Mouse (Mus musculus): ENCODE data around the gene Pcdh19. TPM values are rescaled to one million over a fixed set of nuclear protein-coding genes. Genes with fewer than 3 reads are reported as not detected.

Pcdh19 gene
- polyA plus RNA-seq, 1 experiment from 2014 or later = 26.3 TPM

- peak overlapping the region; percentile 61 for H3K4me3 ChIP-seq (ENCODE audit: low read depth, low read length)
- no peak for ATAC-seq
- no peaks in the 10 kb centered on the region for H3K9me3 ChIP-seq (replicated peaks; ENCODE audit: control insufficient read depth, low read length, poor library complexity, severe bottlenecking)
- H3K4me2 ChIP-seq (ENCODE audit: low read length) = peak overlapping the region; percentile 58
- no peak overlapping the region for H3K27ac ChIP-seq (ENCODE audit: low read length)
- H3K27me3 ChIP-seq (ENCODE audit: control insufficient read depth, insufficient read depth, low read depth, low read length) = no peaks in the 10 kb centered on the region
- WGBS = 21% methylated on average over 3 of the region's 3 CpGs
- no peaks in the 10 kb centered on the region for H3K36me3 ChIP-seq (ENCODE audit: control insufficient read depth, insufficient read depth, low read length)
- peaks cover 3% of the 10 kb centered on the region; the same call in 1 of the 2 replicates for H3K4me1 ChIP-seq (ENCODE audit: control insufficient read depth, insufficient read depth, low read length)
- 0 out of 2 replicates have a peak overlapping the region, but pooled peaks have one; percentile 6 for H3K9ac ChIP-seq (ENCODE audit: low read depth, low read length)
These were observed 4.8 kb downstream of the Pcdh19 start for GRCm38 (mm10) chrX:133683961-133684360.

- no peaks in the 10 kb centered on the region for H3K4me1 ChIP-seq (ENCODE audit: control insufficient read depth, insufficient read depth, low read length)
- no peak overlapping the region for H3K27ac ChIP-seq (ENCODE audit: low read length)
- H3K9me3 ChIP-seq (replicated peaks; ENCODE audit: control insufficient read depth, low read length, poor library complexity, severe bottlenecking) = no peaks in the 10 kb centered on the region
- H3K4me2 ChIP-seq (ENCODE audit: low read length) = no peak overlapping the region
- no peak for ATAC-seq
- no peaks in the 10 kb centered on the region for H3K36me3 ChIP-seq (ENCODE audit: control insufficient read depth, insufficient read depth, low read length)
- 18% methylated on average over 2 of the region's 2 CpGs for WGBS
- H3K9ac ChIP-seq (ENCODE audit: low read depth, low read length) = no peak overlapping the region
- H3K4me3 ChIP-seq (ENCODE audit: low read depth, low read length) = no peak overlapping the region
- H3K27me3 ChIP-seq (ENCODE audit: control insufficient read depth, insufficient read depth, low read depth, low read length) = no peaks in the 10 kb centered on the region
These were observed 13.7 kb downstream of the Pcdh19 start for GRCm38 (mm10) chrX:133675121-133675520.

- Histone ChIP-seq H3K27me3 (ENCODE audit: control insufficient read depth, insufficient read depth, low read depth, low read length) (no peaks in the 10 kb centered on the region), H3K27ac (ENCODE audit: low read length) (no peak overlapping the region), H3K9me3 (replicated peaks; ENCODE audit: control insufficient read depth, low read length, poor library complexity, severe bottlenecking) (no peaks in the 10 kb centered on the region), H3K4me2 (ENCODE audit: low read length) (no peak overlapping the region), H3K36me3 (ENCODE audit: control insufficient read depth, insufficient read depth, low read length) (no peaks in the 10 kb centered on the region), H3K4me3 (ENCODE audit: low read depth, low read length) (no peak overlapping the region), H3K4me1 (ENCODE audit: control insufficient read depth, insufficient read depth, low read length) (no peaks in the 10 kb centered on the region), H3K9ac (ENCODE audit: low read depth, low read length) (no peak overlapping the region)
- whole genome bisulfite sequencing = 37% methylated on average over 3 of the region's 3 CpGs
- ATAC-seq = no peak
These were observed 15.0 kb downstream of the Pcdh19 start for GRCm38 (mm10) chrX:133673796-133674195.

- no peak overlapping the region for H3K27ac ChIP-seq (ENCODE audit: low read length)
- no peak for ATAC-seq
- no peaks in the 10 kb centered on the region for H3K27me3 ChIP-seq (ENCODE audit: control insufficient read depth, insufficient read depth, low read depth, low read length)
- WGBS = 64% methylated on average over 5 of the region's 5 CpGs
- H3K36me3 ChIP-seq (ENCODE audit: control insufficient read depth, insufficient read depth, low read length) = no peaks in the 10 kb centered on the region
- no peak overlapping the region for H3K4me2 ChIP-seq (ENCODE audit: low read length)
- 0 out of 2 replicates have a peak, but pooled peaks cover 6% of the 10 kb centered on the region for H3K4me1 ChIP-seq (ENCODE audit: control insufficient read depth, insufficient read depth, low read length)
- no peaks in the 10 kb centered on the region for H3K9me3 ChIP-seq (replicated peaks; ENCODE audit: control insufficient read depth, low read length, poor library complexity, severe bottlenecking)
- H3K4me3 ChIP-seq (ENCODE audit: low read depth, low read length) = no peak overlapping the region
- no peak overlapping the region for H3K9ac ChIP-seq (ENCODE audit: low read depth, low read length)
These were observed 28.7 kb downstream of the Pcdh19 start for GRCm38 (mm10) chrX:133660111-133660510.

- WGBS = 22% methylated on average over 8 of the region's 9 CpGs
- Histone ChIP-seq H3K4me3 (ENCODE audit: low read depth, low read length) (no peak overlapping the region), H3K4me2 (ENCODE audit: low read length) (peak overlapping the region; percentile 45), H3K9ac (ENCODE audit: low read depth, low read length) (no peak overlapping the region), H3K27ac (ENCODE audit: low read length) (no peak overlapping the region), H3K36me3 (ENCODE audit: control insufficient read depth, insufficient read depth, low read length) (no peaks in the 10 kb centered on the region), H3K27me3 (ENCODE audit: control insufficient read depth, insufficient read depth, low read depth, low read length) (no peaks in the 10 kb centered on the region), H3K4me1 (ENCODE audit: control insufficient read depth, insufficient read depth, low read length) (0 out of 2 replicates have a peak, but pooled peaks cover 6% of the 10 kb centered on the region), H3K9me3 (replicated peaks; ENCODE audit: control insufficient read depth, low read length, poor library complexity, severe bottlenecking) (no peaks in the 10 kb centered on the region)
- 0 out of 2 replicates have a peak, but pooled peaks have one; percentile 56 for ATAC-seq
These were observed 31.2 kb downstream of the Pcdh19 start for GRCm38 (mm10) chrX:133657308-133658302.

GRCm38 (mm10) chrX:133655876-133656538 lies 32.8 kb downstream of the Pcdh19 start:
- Histone ChIP-seq H3K9me3 (replicated peaks; ENCODE audit: control insufficient read depth, low read length, poor library complexity, severe bottlenecking) (no peaks in the 10 kb centered on the region), H3K36me3 (ENCODE audit: control insufficient read depth, insufficient read depth, low read length) (no peaks in the 10 kb centered on the region), H3K27me3 (ENCODE audit: control insufficient read depth, insufficient read depth, low read depth, low read length) (no peaks in the 10 kb centered on the region), H3K4me1 (ENCODE audit: control insufficient read depth, insufficient read depth, low read length) (0 out of 2 replicates have a peak, but pooled peaks cover 6% of the 10 kb centered on the region), H3K9ac (ENCODE audit: low read depth, low read length) (no peak overlapping the region), H3K4me2 (ENCODE audit: low read length) (no peak overlapping the region), H3K27ac (ENCODE audit: low read length) (no peak overlapping the region), H3K4me3 (ENCODE audit: low read depth, low read length) (no peak overlapping the region)
- 52% methylated on average over 11 of the region's 11 CpGs for WGBS
- ATAC-seq = peak; percentile 42; the same call in 1 of the 2 replicates

GRCm38 (mm10) chrX:133655196-133655595 lies 33.6 kb downstream of the Pcdh19 start:
- Histone ChIP-seq H3K4me2 (ENCODE audit: low read length) (no peak overlapping the region), H3K36me3 (ENCODE audit: control insufficient read depth, insufficient read depth, low read length) (no peaks in the 10 kb centered on the region), H3K27me3 (ENCODE audit: control insufficient read depth, insufficient read depth, low read depth, low read length) (no peaks in the 10 kb centered on the region), H3K27ac (ENCODE audit: low read length) (no peak overlapping the region), H3K4me1 (ENCODE audit: control insufficient read depth, insufficient read depth, low read length) (0 out of 2 replicates have a peak, but pooled peaks cover 6% of the 10 kb centered on the region), H3K9me3 (replicated peaks; ENCODE audit: control insufficient read depth, low read length, poor library complexity, severe bottlenecking) (no peaks in the 10 kb centered on the region), H3K9ac (ENCODE audit: low read depth, low read length) (no peak overlapping the region), H3K4me3 (ENCODE audit: low read depth, low read length) (no peak overlapping the region)
- ATAC-seq = no peak
- whole genome bisulfite sequencing = 72% methylated on average over 4 of the region's 4 CpGs

- Histone ChIP-seq H3K27ac (ENCODE audit: low read length) (no peak overlapping the region), H3K4me1 (ENCODE audit: control insufficient read depth, insufficient read depth, low read length) (0 out of 2 replicates have a peak, but pooled peaks cover 6% of the 10 kb centered on the region), H3K4me3 (ENCODE audit: low read depth, low read length) (no peak overlapping the region), H3K27me3 (ENCODE audit: control insufficient read depth, insufficient read depth, low read depth, low read length) (no peaks in the 10 kb centered on the region), H3K36me3 (ENCODE audit: control insufficient read depth, insufficient read depth, low read length) (no peaks in the 10 kb centered on the region), H3K9me3 (replicated peaks; ENCODE audit: control insufficient read depth, low read length, poor library complexity, severe bottlenecking) (no peaks in the 10 kb centered on the region), H3K4me2 (ENCODE audit: low read length) (no peak overlapping the region), H3K9ac (ENCODE audit: low read depth, low read length) (no peak overlapping the region)
- WGBS = 57% methylated on average over 3 of the region's 3 CpGs
- no peak for ATAC-seq
These were observed 35.7 kb downstream of the Pcdh19 start for GRCm38 (mm10) chrX:133653071-133653470.
